Mouse (Mus musculus): ENCODE results near the gene Garnl3. TPM values are rescaled to one million over a fixed set of nuclear protein-coding genes. Genes with fewer than 3 reads are reported as not detected.

Gene Garnl3
- total and polyA plus RNA-seq, 3 experiments = 0.08 to 0.19 TPM; not detected in 1

DNA sequence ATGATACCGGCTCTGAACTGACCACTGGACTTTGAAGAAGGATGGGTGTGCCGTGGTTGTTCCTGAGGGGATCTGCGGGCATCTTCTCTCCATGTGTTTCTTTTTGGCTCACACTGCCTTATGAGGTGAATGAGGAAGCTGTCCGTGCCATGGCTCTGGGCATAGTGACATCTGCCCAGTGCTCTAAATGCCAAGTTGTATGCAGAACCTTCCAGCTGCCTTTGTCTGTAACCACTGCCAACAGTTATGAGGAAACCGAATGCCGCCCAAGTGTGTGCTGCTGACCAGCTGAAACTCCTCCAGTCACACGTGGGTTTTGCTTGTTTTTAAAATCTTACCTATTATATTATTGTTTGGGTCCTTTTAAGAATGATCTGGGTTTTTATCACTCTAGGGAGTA lies 73.9 kb downstream of the Garnl3 start:
- in situ Hi-C loops (cut with MboI; ENCODE audit: low pct_ligation_motif_present, low pct_unique_long_range_greater_than_20kb, low sequenced_read_pairs) = loop anchor here (10.0 kb wide), 1 partner anchor 177 kb away; no protein-coding TSS in a partner anchor

GRCm38 (mm10) chr2:33053966-33054365 lies 77.5 kb downstream of the Garnl3 start:
- H3K9me3 ChIP-seq (replicated peaks; ENCODE audit: low read length) = no peaks in the 10 kb centered on the region
- H3K4me2 ChIP-seq (ENCODE audit: insufficient read depth, low read depth, poor library complexity, severe bottlenecking) = no peak overlapping the region
- DNase-seq (ENCODE audit: extremely low read depth) = no peak
- in situ Hi-C loops (cut with MboI; ENCODE audit: low pct_ligation_motif_present, low pct_unique_long_range_greater_than_20kb, low sequenced_read_pairs) = loop anchor here (10.0 kb wide), 1 partner anchor 181 kb away; no protein-coding TSS in a partner anchor
- H3K9ac ChIP-seq (ENCODE audit: insufficient read depth, low read depth) = no peak overlapping the region
- no peaks in the 10 kb centered on the region for H3K4me1 ChIP-seq (ENCODE audit: control insufficient read depth in 1 of 2, insufficient read depth in 2 of 2)
- H3K79me2 ChIP-seq (replicated peaks; ENCODE audit: control insufficient read depth, extremely low read depth, insufficient read depth, poor library complexity, severe bottlenecking) = no peaks in the 10 kb centered on the region
- dilution Hi-C loops (cut with MboI; ENCODE audit: extremely low pct_ligation_motif_present, extremely low pct_unique_long_range_greater_than_20kb, low sequenced_read_pairs) = no loop called here
- TF ChIP-seq ELF1 (IDR thresholded peaks at IDR 0.05; ENCODE audit: low read depth, low read length) = no peak
- TF ChIP-seq ZNF384 (IDR thresholded peaks at IDR 0.05; ENCODE audit: low read depth, low read length) = no peak
- TF ChIP-seq USF2 (conservative IDR thresholded peaks at IDR 0.05; ENCODE audit: low read depth, low read length) = no peak
- no peak for TF ChIP-seq ETS1 (conservative IDR thresholded peaks at IDR 0.05; ENCODE audit: low read depth, low read length)
- TF ChIP-seq SIN3A (IDR thresholded peaks at IDR 0.05; ENCODE audit: low read length) = no peak
- peaks cover 11% of the 10 kb centered on the region for H3K27me3 ChIP-seq (replicated peaks)
- no peaks in the 10 kb centered on the region for H3K36me3 ChIP-seq (replicated peaks in 1 of 2; ENCODE audit: control insufficient read depth in 1 of 2, insufficient read depth in 1 of 2, low read length in 1 of 2)
- no peak overlapping the region for H3K27ac ChIP-seq (ENCODE audit: insufficient read depth, low read depth)
- H3K4me3 ChIP-seq (replicated peaks in 1 of 3; ENCODE audit: low read depth in 2 of 3, low read length in 2 of 3, poor library complexity in 1 of 3) = no peak overlapping the region

More for the DNA sequence above, 73.9 kb downstream of the Garnl3 start:
- dilution Hi-C loops (cut with MboI; ENCODE audit: extremely low pct_ligation_motif_present, extremely low pct_unique_long_range_greater_than_20kb, low sequenced_read_pairs) = no loop called here
- Histone ChIP-seq H3K79me2 (replicated peaks; ENCODE audit: control insufficient read depth, extremely low read depth, insufficient read depth, poor library complexity, severe bottlenecking) (no peaks in the 10 kb centered on the region), H3K27me3 (replicated peaks) (peaks cover 6% of the 10 kb centered on the region), H3K4me3 (replicated peaks in 1 of 3; ENCODE audit: low read depth in 2 of 3, low read length in 2 of 3, poor library complexity in 1 of 3) (no peak overlapping the region), H3K4me1 (ENCODE audit: control insufficient read depth in 1 of 2, insufficient read depth in 2 of 2) (0 out of 4 replicates have a peak, but pooled peaks cover 0 to 4% of the 10 kb centered on the region in 2 experiments), H3K27ac (ENCODE audit: insufficient read depth, low read depth) (no peak overlapping the region), H3K9me3 (replicated peaks; ENCODE audit: low read length) (no peaks in the 10 kb centered on the region), H3K4me2 (ENCODE audit: insufficient read depth, low read depth, poor library complexity, severe bottlenecking) (no peak overlapping the region), H3K36me3 (replicated peaks in 1 of 2; ENCODE audit: control insufficient read depth in 1 of 2, insufficient read depth in 1 of 2, low read length in 1 of 2) (no peaks in the 10 kb centered on the region), H3K9ac (ENCODE audit: insufficient read depth, low read depth) (no peak overlapping the region)
- DNase-seq (ENCODE audit: extremely low read depth) = no peak
- TF ChIP-seq EP300 (IDR thresholded peaks at IDR 0.05; ENCODE audit: low read length) (no peak), UBTF (IDR thresholded peaks at IDR 0.05; ENCODE audit: low read depth, low read length) (no peak), KAT2A (IDR thresholded peaks at IDR 0.05; ENCODE audit: insufficient replicate concordance, low read length) (no peak)

DNA sequence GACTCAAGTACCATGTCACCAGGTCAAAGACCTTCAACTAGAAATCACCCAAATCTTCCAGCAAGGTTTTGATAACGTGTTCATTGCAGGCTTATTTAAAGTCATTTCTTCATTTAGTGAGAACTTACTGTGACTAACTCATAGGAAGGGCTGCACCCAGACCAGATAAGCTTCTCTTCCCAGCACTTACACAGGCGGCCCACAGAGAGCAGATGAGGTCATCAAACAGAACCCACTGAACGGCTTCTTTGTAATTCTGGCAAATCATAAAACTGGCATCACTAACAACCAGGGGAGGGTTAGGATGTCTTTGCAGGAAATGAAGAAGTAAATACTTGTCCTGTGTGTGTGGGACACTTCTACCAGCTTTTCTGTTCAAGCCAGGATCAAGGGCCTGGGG lies 84.1 kb downstream of the Garnl3 start:
- no peak for DNase-seq (ENCODE audit: extremely low read depth)
- dilution Hi-C loops (cut with MboI; ENCODE audit: extremely low pct_ligation_motif_present, extremely low pct_unique_long_range_greater_than_20kb, low sequenced_read_pairs) = no loop called here

More for the DNA sequence above, 84.1 kb downstream of the Garnl3 start:
- Histone ChIP-seq H3K9ac (ENCODE audit: insufficient read depth, low read depth) (no peak overlapping the region), H3K79me2 (replicated peaks; ENCODE audit: control insufficient read depth, extremely low read depth, insufficient read depth, poor library complexity, severe bottlenecking) (no peaks in the 10 kb centered on the region), H3K27me3 (replicated peaks) (peaks cover 9% of the 10 kb centered on the region), H3K36me3 (replicated peaks in 1 of 2; ENCODE audit: control insufficient read depth in 1 of 2, insufficient read depth in 1 of 2, low read length in 1 of 2) (no peaks in the 10 kb centered on the region), H3K9me3 (replicated peaks; ENCODE audit: low read length) (no peaks in the 10 kb centered on the region), H3K4me3 (replicated peaks in 1 of 3; ENCODE audit: low read depth in 2 of 3, low read length in 2 of 3, poor library complexity in 1 of 3) (no peak overlapping the region), H3K4me2 (ENCODE audit: insufficient read depth, low read depth, poor library complexity, severe bottlenecking) (no peak overlapping the region), H3K27ac (ENCODE audit: insufficient read depth, low read depth) (no peak overlapping the region), H3K4me1 (ENCODE audit: control insufficient read depth in 1 of 2, insufficient read depth in 2 of 2) (peaks cover 0 to 3% of the 10 kb centered on the region in 2 experiments; a peak in 1 of 4 replicates)
- in situ Hi-C loops (cut with MboI; ENCODE audit: low pct_ligation_motif_present, low pct_unique_long_range_greater_than_20kb, low sequenced_read_pairs) = no loop called here
- no peak for TF ChIP-seq CTCF (conservative IDR thresholded peaks at IDR 0.05 in 1 of 2, IDR thresholded peaks at IDR 0.05 in 1 of 2; ENCODE audit: low read depth in 2 of 2, low read length in 2 of 2)
- TF ChIP-seq SMC3 (IDR thresholded peaks at IDR 0.05; ENCODE audit: low read depth, low read length) = no peak
- no peak for TF ChIP-seq CHD1 (IDR thresholded peaks at IDR 0.05; ENCODE audit: low read depth, low read length)
- TF ChIP-seq RAD21 (IDR thresholded peaks at IDR 0.05; ENCODE audit: low read depth, low read length) = no peak
- TF ChIP-seq POLR2A (IDR thresholded peaks at IDR 0.05; ENCODE audit: low read depth, low read length) = no peak
- TF ChIP-seq USF1 (IDR thresholded peaks at IDR 0.05; ENCODE audit: low read depth, low read length) = no peak

All from CH12.LX (cell line).